Mouse (Mus musculus) left cerebral cortex, postnatal 25 days (tissue): ENCODE data around the gene Grrp1. TPM values are rescaled to one million over a fixed set of nuclear protein-coding genes. Genes with fewer than 3 reads are reported as not detected.

Source experiments
- DNase-seq, 2 experiments: peaks; one replicate each; pipeline ENCODE4 v3.0.0; 2022; ENCODE audit warnings: low spot score in 2 of 2, mixed read lengths in 1 of 2
- intact Hi-C: fragments of 180-260 bp; cut with DNase I; formaldehyde crosslinking; loops from one replicate; pipeline ENCODE4 v1.15.1; 2025
- total RNA-seq, 2 experiments: library from RNA; stranded (reverse); gene quantifications; 2 replicates each; pipeline ENCODE4 v1.2.3; 2021

Gene Grrp1
- total RNA-seq, 2 experiments from 2014 or later = 4.0 TPM

- intact Hi-C loops = loop anchor here (2.0 to 10.0 kb wide), 3 partner anchors 42 to 234 kb away; no protein-coding TSS in a partner anchor
- peak in 1 of 2 experiments; percentile 37 for DNase-seq
These were observed 3.0 kb downstream of the Grrp1 start for GRCm38 (mm10) chr4:134250930-134251240.

- intact Hi-C loops = loop anchor here (2.0 to 10.0 kb wide), 3 partner anchors 42 to 234 kb away; no protein-coding TSS in a partner anchor
These were observed 3.6 kb downstream of the Grrp1 start for GRCm38 (mm10) chr4:134250116-134250929.

GRCm38 (mm10) chr4:134249651-134250050 is 4.3 kb downstream of the Grrp1 start:
- peak; percentile 56 to 66 for DNase-seq
- intact Hi-C loops = loop anchor here (2.0 to 10.0 kb wide), 3 partner anchors 43 to 235 kb away; no protein-coding TSS in a partner anchor

More at GRCm38 (mm10) chr4:134250116-134250929, 3.6 kb downstream of the Grrp1 start:
- DNase-seq = no peak

- intact Hi-C loops = no loop called here
- no peak for DNase-seq
These were observed 7.1 kb downstream of the Grrp1 start, which contains the start of gene Gm30191 for GRCm38 (mm10) chr4:134246719-134247258. Gm30191 (plus strand) TSS chr4:134246935.

- intact Hi-C loops = no loop called here
- DNase-seq = no peak
These were observed 7.7 kb downstream of the Grrp1 start for GRCm38 (mm10) chr4:134246256-134246655.

GRCm38 (mm10) chr4:134245148-134245843 is 8.6 kb downstream of the Grrp1 start, which contains the start of gene Zfp593:
Zfp593 (minus strand) TSS chr4:134245592.
- intact Hi-C loops = loop anchor here (2.0 kb wide), 1 partner anchor 58 kb away; the partner anchor contains the start of gene Cep85
- peak; percentile 95 to 97 for DNase-seq

- DNase-seq = no peak
- intact Hi-C loops = loop anchor here (2.0 kb wide), 1 partner anchor 57 kb away; the partner anchor contains the start of gene Cep85
These were observed 10.2 kb downstream of the Grrp1 start, which contains the start of gene E130218I03Rik for GRCm38 (mm10) chr4:134243516-134244250. E130218I03Rik (plus strand) TSS chr4:134243662.

- intact Hi-C loops = loop anchor here (10.0 kb wide), 1 partner anchor 454 kb away; no protein-coding TSS in a partner anchor
- no peak for DNase-seq
These were observed 15.2 kb downstream of the Grrp1 start for GRCm38 (mm10) chr4:134238686-134239085.

GRCm38 (mm10) chr4:134238279-134238651 is 15.6 kb downstream of the Grrp1 start, which contains the start of gene Cnksr1:
Cnksr1 (minus strand) TSS chr4:134238399.
- intact Hi-C loops = loop anchor here (10.0 kb wide), 1 partner anchor 453 kb away; no protein-coding TSS in a partner anchor
- DNase-seq = no peak

GRCm38 (mm10) chr4:134237582-134238278 is 16.2 kb downstream of the Grrp1 start:
- intact Hi-C loops = loop anchor here (10.0 kb wide), 1 partner anchor 453 kb away; no protein-coding TSS in a partner anchor
- DNase-seq = no peak

- no peak for DNase-seq
- intact Hi-C loops = loop anchor here (5.0 to 10.0 kb wide), 3 partner anchors 38 to 450 kb away; no protein-coding TSS in a partner anchor
These were observed 19.0 kb downstream of the Grrp1 start for GRCm38 (mm10) chr4:134234876-134235275.

- no peak for DNase-seq
- intact Hi-C loops = loop anchor here (5.0 to 10.0 kb wide), 3 partner anchors 33 to 446 kb away; no protein-coding TSS in a partner anchor
These were observed 23.5 kb downstream of the Grrp1 start for GRCm38 (mm10) chr4:134230431-134230830.

- intact Hi-C loops = no loop called here
These were observed 26.7 kb downstream of the Grrp1 start, which contains the start of gene Catsper4 for GRCm38 (mm10) chr4:134227194-134227593. Catsper4 (minus strand) TSS chr4:134227383.

GRCm38 (mm10) chr4:134222793-134223600 is 30.9 kb downstream of the Grrp1 start:
- DNase-seq = no peak
- intact Hi-C loops = no loop called here

More at GRCm38 (mm10) chr4:134227194-134227593, 26.7 kb downstream of the Grrp1 start, which contains the start of gene Catsper4:
- DNase-seq = no peak

GRCm38 (mm10) chr4:134206488-134207053 is 47.3 kb downstream of the Grrp1 start:
- intact Hi-C loops = no loop called here
- no peak for DNase-seq

GRCm38 (mm10) chr4:134203340-134203896 is 50.5 kb downstream of the Grrp1 start:
- no peak for DNase-seq
- intact Hi-C loops = no loop called here

- intact Hi-C loops = no loop called here
- DNase-seq = no peak
These were observed 51.0 kb downstream of the Grrp1 start, which contains the start of gene Gm7534 for GRCm38 (mm10) chr4:134202904-134203303. Gm7534 (minus strand) TSS chr4:134203004.
